Mouse (Mus musculus) intestine, embryonic 14.5 days (tissue): ENCODE measurements around the gene Cd59a. TPM values are rescaled to one million over a fixed set of nuclear protein-coding genes. Genes with fewer than 3 reads are reported as not detected.
A peak's percentile ranks its signal among the peaks of the same experiment; 100 is the strongest.
"Not testable (repeated sequence)": the region's sequence is repeated elsewhere in the genome, so short reads cannot be mapped to it uniquely, and the experiment has no call there.

Source experiments
- ATAC-seq: fragments of 200-750 bp; cut with Nextera tagmentation; replicated peaks from 2 replicates; pipeline ENCODE4 v1.8.0; 2017; ENCODE audit warnings: low read depth, moderate number of reproducible peaks, moderate TSS enrichment, moderate library complexity; ENCODE audit not compliant: low FRiP score, low TSS enrichment
- DNase-seq: peaks from one replicate; pipeline ENCODE4 v3.0.0-alpha.2; 2018; ENCODE audit warnings: low spot score
- H3K27ac ChIP-seq: fragments of 300-500 bp; sonication (generic); 2 replicates; pipeline ENCODE4 v1.5.1; 2014; ENCODE audit warnings: low read depth, mild to moderate bottlenecking, control low read depth
- H3K27me3 ChIP-seq: fragments of 300-500 bp; sonication (generic); replicated peaks from 2 replicates; pipeline ENCODE4 v1.6.1; 2014; ENCODE audit warnings: low read length, control low read depth; ENCODE audit not compliant: control insufficient read depth, insufficient read depth
- H3K36me3 ChIP-seq: fragments of 300-500 bp; sonication (generic); 2 replicates; pipeline ENCODE4 v1.6.1; 2014; ENCODE audit warnings: low read length, control low read depth; ENCODE audit not compliant: control insufficient read depth, insufficient read depth
- H3K4me1 ChIP-seq: fragments of 300-500 bp; sonication (generic); replicated peaks from 2 replicates; pipeline ENCODE4 v1.6.1; 2014; ENCODE audit warnings: low read length, control low read depth, mixed read lengths; ENCODE audit not compliant: control insufficient read depth, insufficient read depth
- H3K4me2 ChIP-seq: fragments of 300-500 bp; sonication (generic); 2 replicates; pipeline ENCODE4 v1.6.1; 2014; ENCODE audit warnings: low read length
- H3K4me3 ChIP-seq: fragments of 300-500 bp; sonication (generic); 2 replicates; pipeline ENCODE4 v1.5.1; 2014; ENCODE audit warnings: low read depth, low read length, control low read depth, mixed read lengths
- H3K9ac ChIP-seq: fragments of 300-500 bp; sonication (generic); 2 replicates; pipeline ENCODE4 v1.6.1; 2014; ENCODE audit warnings: mild to moderate bottlenecking, low read length
- H3K9me3 ChIP-seq: fragments of 300-500 bp; sonication (generic); 2 replicates; pipeline ENCODE4 v1.6.1; 2016; ENCODE audit warnings: low read length, control low read depth; ENCODE audit not compliant: control insufficient read depth
- WGBS: fragments of 180-500 bp; shearing (Covaris S2); extraction: QIAGEN DNeasy Blood & Tissue Kit; methylation state at CpG from one replicate; pipeline ENCODE4 v1.1.7; 2014; 5-methylcytosine and 5-hydroxymethylcytosine counted together
- polyA plus RNA-seq: library from polyadenylated mRNA; unstranded; fragments of >200 nt; fragmentation: Nextera tagmentation; extraction: Ambion mirVana; gene quantifications from 2 replicates; pipeline ENCODE4 v1.2.1, GENCODE M21; 2014

Gene Cd59a
- 27.1 and 28.9 TPM in 2 replicates for polyA plus RNA-seq

DNA sequence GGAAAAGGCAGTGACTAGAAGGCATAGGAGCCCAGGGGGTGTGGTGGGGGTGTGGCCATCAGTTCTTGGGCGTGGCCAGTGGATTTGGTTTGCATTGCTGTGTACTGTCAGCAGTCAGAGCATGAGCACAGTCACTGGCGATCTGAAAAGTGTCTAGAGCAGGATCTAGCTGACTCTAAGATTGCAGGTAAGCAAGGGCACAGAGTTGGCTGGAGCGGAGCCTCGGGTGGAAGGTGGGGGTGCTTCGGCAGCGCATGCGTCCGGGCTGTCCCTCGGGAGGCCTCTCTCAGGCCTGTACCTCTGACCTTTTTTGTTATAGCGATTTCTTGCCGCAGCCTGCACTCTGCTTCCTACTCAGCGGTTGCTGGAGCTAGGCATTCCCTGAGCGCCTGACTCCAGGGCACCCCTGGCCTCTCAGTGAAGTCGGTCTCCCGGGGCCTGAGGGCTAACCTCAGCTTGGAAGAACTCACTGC is at the start of gene Cd59a:
TSS of gene Cd59a (plus strand) at position 61 of the 473 bp plus-strand sequence.
- no peaks in the 10 kb centered on the region for H3K27me3 ChIP-seq
- no peaks in the 10 kb centered on the region for H3K9me3 ChIP-seq
- H3K4me2 ChIP-seq, result peak within 1 kb of the TSS; percentile 59
- H3K4me3 ChIP-seq, result peak within 1 kb of the TSS; percentile 41
- H3K27ac ChIP-seq, result peak within 1 kb of the TSS; percentile 63
- H3K4me1 ChIP-seq, result 0 out of 2 replicates have a peak, but pooled peaks cover 3% of the 10 kb centered on the region
- DNase-seq, result peak; percentile 90
- peak; percentile 84 for ATAC-seq
- peak within 1 kb of the TSS; percentile 41 for H3K9ac ChIP-seq
- WGBS, result 5% methylated on average over 15 of the region's 15 CpGs
- no peaks in the 10 kb centered on the region for H3K36me3 ChIP-seq

DNA sequence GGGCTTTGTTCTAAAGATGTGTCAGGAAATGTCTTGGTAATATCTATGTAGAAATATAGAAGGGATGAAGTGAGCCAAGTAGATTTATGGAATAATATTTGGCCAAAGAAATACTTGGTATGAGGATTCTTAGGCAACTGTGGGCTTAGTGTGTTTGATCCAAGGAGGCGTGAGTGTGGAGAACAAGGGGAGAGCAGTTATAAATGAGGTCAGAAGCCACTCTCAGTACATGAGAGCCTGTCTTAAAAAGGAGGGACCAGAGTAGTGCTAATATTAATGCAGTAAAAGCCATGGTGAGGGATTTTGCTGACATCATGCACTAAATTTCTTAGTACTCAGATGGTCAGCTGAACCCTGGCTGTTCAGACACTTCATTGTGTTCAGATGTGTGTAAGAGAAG is 37.2 kb upstream of the Cd59a start:
- no peaks in the 10 kb centered on the region for H3K27me3 ChIP-seq
- DNase-seq, result no peak
- peaks cover 60% of the 10 kb centered on the region for H3K36me3 ChIP-seq
- H3K9me3 ChIP-seq, result no peaks in the 10 kb centered on the region
- no peaks in the 10 kb centered on the region for H3K4me1 ChIP-seq
- H3K27ac ChIP-seq, result no peak overlapping the region
- H3K4me2 ChIP-seq, result no peak overlapping the region
- no peak overlapping the region for H3K4me3 ChIP-seq
- no peak overlapping the region for H3K9ac ChIP-seq
- 85% methylated on average over 1 of the region's 1 CpGs for WGBS
- no peak for ATAC-seq

DNA sequence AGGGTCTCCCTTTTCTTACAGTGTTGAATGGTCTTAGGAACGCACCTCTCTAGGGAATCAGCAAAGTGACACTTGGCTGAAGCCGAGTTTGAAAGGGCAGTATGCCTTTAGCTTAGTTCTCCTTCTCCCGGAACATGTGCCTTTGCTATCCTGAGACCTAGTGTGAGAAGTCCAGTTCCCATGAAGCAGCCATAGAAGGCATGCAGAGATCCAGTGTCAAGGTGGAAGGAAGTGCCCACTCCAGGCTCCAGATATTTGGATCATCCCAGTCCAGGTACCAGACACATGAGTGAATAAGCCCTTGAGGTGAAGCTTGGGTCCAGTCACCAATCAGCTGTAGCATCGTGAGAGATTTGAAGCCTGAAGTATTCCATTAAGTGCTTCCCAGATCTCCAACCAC is 36.6 kb upstream of the Cd59a start:
- no peaks in the 10 kb centered on the region for H3K4me1 ChIP-seq
- no peak overlapping the region for H3K4me3 ChIP-seq
- H3K36me3 ChIP-seq, result peaks cover 54% of the 10 kb centered on the region
- no peaks in the 10 kb centered on the region for H3K27me3 ChIP-seq
- DNase-seq, result no peak
- no peak overlapping the region for H3K27ac ChIP-seq
- no peak for ATAC-seq
- no peak overlapping the region for H3K4me2 ChIP-seq
- no peak overlapping the region for H3K9ac ChIP-seq
- no peaks in the 10 kb centered on the region for H3K9me3 ChIP-seq
- 87% methylated on average over 4 of the region's 4 CpGs for WGBS

DNA sequence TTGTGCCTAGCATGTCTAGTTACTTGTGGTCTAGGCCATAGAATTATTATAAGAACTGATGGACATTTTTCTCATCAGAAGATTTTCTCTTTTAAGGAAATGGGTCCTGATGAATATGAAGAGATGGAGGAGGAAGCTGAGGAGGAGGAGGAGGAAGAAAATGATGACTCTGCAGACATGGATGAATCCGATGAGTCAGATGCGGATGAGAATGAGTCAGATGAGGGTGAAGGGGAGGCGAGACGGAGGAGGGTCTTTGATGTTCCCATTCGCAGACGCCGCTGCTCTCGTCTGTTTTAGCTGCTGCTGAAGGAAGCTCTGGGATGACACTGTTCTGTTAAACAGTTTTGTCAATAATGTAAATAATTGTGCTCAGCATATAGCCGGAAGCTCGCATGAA is 35.8 kb upstream of the Cd59a start:
- DNase-seq, result no peak
- Histone ChIP-seq H3K27me3 (no peaks in the 10 kb centered on the region), H3K4me2 (no peak overlapping the region), H3K36me3 (peaks cover 46% of the 10 kb centered on the region), H3K27ac (no peak overlapping the region), H3K4me1 (no peaks in the 10 kb centered on the region), H3K9ac (no peak overlapping the region), H3K4me3 (no peak overlapping the region), H3K9me3 (no peaks in the 10 kb centered on the region)
- no peak for ATAC-seq
- WGBS, result 53% methylated on average over 10 of the region's 10 CpGs

DNA sequence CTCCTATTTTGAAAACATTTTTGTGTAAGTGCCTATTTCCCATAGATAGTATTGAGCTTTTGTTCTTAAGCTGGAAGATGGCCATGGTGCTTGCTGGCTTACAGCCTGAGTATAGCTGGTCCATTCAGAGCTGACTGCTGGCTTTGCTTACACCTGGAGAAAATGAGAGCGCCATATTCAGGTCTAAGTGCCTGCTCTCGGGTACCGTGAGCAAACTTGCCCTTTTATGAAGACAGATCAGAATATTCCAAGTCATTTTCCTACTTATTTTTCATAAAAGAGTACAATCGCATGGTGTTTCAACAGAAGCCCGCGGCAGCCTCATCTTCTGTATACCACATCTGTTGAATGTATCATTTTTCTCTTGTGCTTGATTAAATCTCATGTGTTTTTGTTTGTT is 34.6 kb upstream of the Cd59a start:
- no peak overlapping the region for H3K9ac ChIP-seq
- no peaks in the 10 kb centered on the region for H3K4me1 ChIP-seq
- peaks cover 35% of the 10 kb centered on the region for H3K36me3 ChIP-seq
- DNase-seq, result no peak
- no peaks in the 10 kb centered on the region for H3K27me3 ChIP-seq
- no peak overlapping the region for H3K27ac ChIP-seq
- H3K4me2 ChIP-seq, result no peak overlapping the region
- 96% methylated on average over 6 of the region's 6 CpGs for WGBS
- no peak overlapping the region for H3K4me3 ChIP-seq
- no peaks in the 10 kb centered on the region for H3K9me3 ChIP-seq
- ATAC-seq, result no peak

DNA sequence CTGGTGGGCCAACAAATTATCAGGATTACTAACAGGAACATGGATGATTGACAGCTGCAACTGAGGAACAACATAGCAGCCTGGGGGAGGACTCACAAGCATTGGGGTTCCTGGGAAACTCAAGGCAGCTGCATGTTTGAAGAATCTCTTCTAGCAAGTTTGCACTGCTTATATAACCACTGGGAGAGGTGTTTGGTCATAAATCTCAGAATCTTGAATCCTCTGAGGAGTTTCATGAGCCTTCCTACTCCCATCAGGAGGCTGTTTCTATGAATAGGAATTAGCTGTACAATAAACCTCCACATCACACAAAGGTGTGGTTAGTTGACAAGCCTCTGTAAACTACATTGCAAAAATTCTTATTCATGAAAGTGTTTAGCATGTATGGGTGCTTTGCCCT is 32.9 kb upstream of the Cd59a start:
- Histone ChIP-seq H3K9me3 (no peaks in the 10 kb centered on the region), H3K27ac (no peak overlapping the region), H3K4me1 (no peaks in the 10 kb centered on the region), H3K27me3 (no peaks in the 10 kb centered on the region), H3K4me3 (no peak overlapping the region), H3K9ac (no peak overlapping the region), H3K36me3 (peaks cover 35% of the 10 kb centered on the region), H3K4me2 (no peak overlapping the region)
- DNase-seq (no peak), ATAC-seq (no peak)

DNA sequence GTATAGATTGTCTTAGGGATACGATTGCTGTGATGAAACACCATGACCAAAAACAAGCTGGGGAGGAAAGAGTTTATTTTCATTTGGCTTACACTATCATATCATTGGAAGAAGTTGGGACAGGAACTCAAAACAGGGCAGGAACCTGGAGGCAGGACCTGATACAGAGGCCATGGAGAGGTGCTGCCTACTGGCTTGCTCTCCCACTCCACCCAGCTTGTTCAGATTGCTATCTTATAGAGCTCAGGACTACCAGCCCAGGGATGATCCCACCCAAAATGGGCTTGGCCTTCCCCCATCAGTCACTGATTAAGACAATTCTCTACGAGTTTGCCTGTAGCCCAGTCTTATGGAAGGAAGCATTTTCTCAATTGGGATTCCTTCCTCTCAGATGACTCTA is 31.4 kb upstream of the Cd59a start:
- Histone ChIP-seq H3K27me3 (no peaks in the 10 kb centered on the region), H3K36me3 (peaks cover 30% of the 10 kb centered on the region), H3K4me3 (no peak overlapping the region), H3K27ac (no peak overlapping the region), H3K4me2 (no peak overlapping the region), H3K4me1 (no peaks in the 10 kb centered on the region), H3K9me3 (no peaks in the 10 kb centered on the region), H3K9ac (no peak overlapping the region)
- DNase-seq (no peak), ATAC-seq (no peak)
- 81% methylated on average over 2 of the region's 2 CpGs for WGBS

DNA sequence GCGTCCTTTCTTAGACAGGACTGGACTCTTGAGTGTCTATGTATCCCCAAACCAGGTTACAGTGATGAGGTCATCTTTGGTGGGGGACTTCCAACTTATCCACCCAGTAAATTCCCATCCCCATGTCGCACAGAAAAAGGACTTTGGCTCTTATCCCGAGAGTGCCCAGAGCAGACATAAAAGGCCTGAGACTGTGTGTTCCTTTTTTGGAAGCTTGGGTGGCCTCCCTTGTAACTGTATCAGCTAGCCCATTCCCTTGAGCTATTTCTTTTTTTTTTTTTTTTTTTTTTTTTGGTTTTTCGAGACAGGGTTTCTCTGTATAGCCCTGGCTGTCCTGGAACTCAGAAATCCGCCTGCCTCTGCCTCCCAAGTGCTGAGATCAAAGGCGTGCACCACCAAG is 30.1 kb upstream of the Cd59a start, which contains the start of gene Gm10912:
TSS of gene Gm10912 (plus strand) at position 301 of the 400 bp plus-strand sequence.
- not testable (repeated sequence) for H3K9ac ChIP-seq, H3K4me1 ChIP-seq, H3K27ac ChIP-seq, H3K4me3 ChIP-seq, H3K27me3 ChIP-seq, ATAC-seq, H3K9me3 ChIP-seq, H3K4me2 ChIP-seq, DNase-seq
- WGBS, result 95% methylated on average over 5 of the region's 6 CpGs
- peaks cover 18% of the 10 kb centered on the region for H3K36me3 ChIP-seq

DNA sequence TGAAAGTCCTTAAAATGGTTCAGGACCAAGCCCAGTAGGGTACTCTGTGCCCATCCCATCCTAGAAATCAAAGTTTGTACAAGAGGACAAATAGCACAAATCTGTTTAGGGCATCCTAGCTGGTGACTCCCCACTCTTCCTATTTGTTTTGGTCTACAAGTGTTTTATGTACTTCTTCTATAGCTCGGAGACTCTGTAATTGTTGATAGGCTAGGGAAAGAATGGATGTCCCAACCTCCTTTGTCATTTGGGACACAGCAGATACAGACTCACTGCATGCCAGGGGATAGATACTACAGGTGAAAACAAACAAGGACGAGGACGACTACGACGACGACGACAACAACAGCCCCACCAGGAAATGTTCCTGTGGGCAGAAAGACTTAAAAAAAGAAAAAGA is 27.2 kb upstream of the Cd59a start, which contains the start of gene Gm10799:
TSS of gene Gm10799 (minus strand) at position 101 of the 400 bp plus-strand sequence.
- not testable (repeated sequence) for H3K4me3 ChIP-seq, H3K4me2 ChIP-seq, H3K9ac ChIP-seq, H3K9me3 ChIP-seq, H3K27me3 ChIP-seq, H3K27ac ChIP-seq, H3K36me3 ChIP-seq, H3K4me1 ChIP-seq, ATAC-seq, DNase-seq
- WGBS, result 73% methylated on average over 7 of the region's 7 CpGs
